In genomic region chr5:135353564-135353963, GRCm38 (mm10) we compare ENCODE assay signal across 11 mouse cellular contexts. TPM values are rescaled to one million over a fixed set of nuclear protein-coding genes. Genes with fewer than 3 reads are reported as not detected.
A peak's percentile ranks its signal among the peaks of the same experiment; 100 is the strongest.
DNase-seq lines count a peak whose midpoint lies in the region; ATAC-seq and TF ChIP-seq lines count a peak whose summit lies in the region.
"Had no signal": no experiment of that assay in that cellular context is flagged by ENCODE, and none has a peak within 500 bp of the region (broad histone marks: within the 10 kb centered on the region; RNA-seq: fewer than 3 reads in every experiment).

No protein-coding gene starts in this region.

- no peaks in the 10 kb centered on the region for H3K4me1 ChIP-seq in forebrain, embryonic 11.5 days (replicated peaks; ENCODE audit: control insufficient read depth, insufficient read depth, low read length)
- no peaks in the 10 kb centered on the region for H3K4me1 ChIP-seq in forebrain, embryonic 16.5 days (replicated peaks; ENCODE audit: control insufficient read depth, insufficient read depth, low read length)
- H3K4me1 ChIP-seq in lung, postnatal 0 days (ENCODE audit: insufficient read depth, low read depth, low read length) = no peaks in the 10 kb centered on the region

- H3K27me3 ChIP-seq in forebrain, embryonic 11.5 days (ENCODE audit: control insufficient read depth, insufficient read depth, low read length) = no peaks in the 10 kb centered on the region
- H3K27me3 ChIP-seq in forebrain, embryonic 16.5 days (replicated peaks; ENCODE audit: control insufficient read depth, insufficient read depth, low read length) = 0 out of 2 replicates have a peak, but pooled peaks cover 2% of the 10 kb centered on the region
- no peaks in the 10 kb centered on the region for H3K27me3 ChIP-seq in lung, postnatal 0 days (replicated peaks; ENCODE audit: insufficient read depth, low read length)

- no peaks in the 10 kb centered on the region for H3K36me3 ChIP-seq in forebrain, embryonic 11.5 days (ENCODE audit: control insufficient read depth, insufficient read depth, low read length)
- H3K36me3 ChIP-seq in forebrain, embryonic 16.5 days (ENCODE audit: control insufficient read depth, insufficient read depth) = no peaks in the 10 kb centered on the region
- H3K36me3 ChIP-seq in lung, postnatal 0 days (ENCODE audit: insufficient read depth, low read length) = no peaks in the 10 kb centered on the region

- no peak for TF ChIP-seq EP300 in lung, postnatal 0 days (IDR thresholded peaks at IDR 0.05)

- H3K4me3 ChIP-seq in forebrain, embryonic 11.5 days (ENCODE audit: low read depth, low read length) = no peak overlapping the region
- no peak overlapping the region for H3K4me3 ChIP-seq in forebrain, embryonic 16.5 days (replicated peaks; ENCODE audit: low read length)
- H3K4me3 ChIP-seq in lung, postnatal 0 days (ENCODE audit: low read depth, low read length) = no peak overlapping the region

- no peak overlapping the region for H3K4me2 ChIP-seq in forebrain, embryonic 11.5 days (ENCODE audit: low read depth, low read length, severe bottlenecking)
- no peak overlapping the region for H3K4me2 ChIP-seq in forebrain, embryonic 16.5 days (ENCODE audit: low read length)
- H3K4me2 ChIP-seq in lung, postnatal 0 days (replicated peaks; ENCODE audit: low read depth, low read length) = no peak overlapping the region

- 18% methylated on average over 20 of the region's 20 CpGs for WGBS in forebrain, embryonic 11.5 days
- WGBS in forebrain, embryonic 16.5 days = 17% methylated on average over 20 of the region's 20 CpGs
- WGBS in lung, postnatal 0 days = 16% methylated on average over 20 of the region's 20 CpGs

- peak; percentile 71 for DNase-seq in forebrain, embryonic 11.5 days (ENCODE audit: low spot score)
- DNase-seq in lung, postnatal 0 days (ENCODE audit: low spot score) = no peak
- no peak for DNase-seq in lung, postnatal 14 days
- no peak for DNase-seq in right cerebral cortex, postnatal 36 days (ENCODE audit: low spot score in 2 of 2)
- DNase-seq in gastrocnemius, postnatal 25 days = no peak
- DNase-seq: kidney, adult 18-20 months had no signal

- no peak overlapping the region for H3K9ac ChIP-seq in forebrain, embryonic 11.5 days (ENCODE audit: low read length)
- no peak overlapping the region for H3K9ac ChIP-seq in forebrain, embryonic 16.5 days (replicated peaks; ENCODE audit: low read depth, low read length)
- no peak overlapping the region for H3K9ac ChIP-seq in lung, postnatal 0 days (replicated peaks; ENCODE audit: low read depth)

- TF ChIP-seq CTCF in lung, postnatal 0 days (IDR thresholded peaks at IDR 0.05) = peak; percentile 53

- H3K9me3 ChIP-seq in forebrain, embryonic 11.5 days (ENCODE audit: control insufficient read depth, low read length) = peaks cover 5% of the 10 kb centered on the region; the same call in 1 of the 2 replicates
- peaks cover 6% of the 10 kb centered on the region; the same call in 1 of the 2 replicates for H3K9me3 ChIP-seq in forebrain, embryonic 16.5 days (ENCODE audit: control insufficient read depth, low read length)
- H3K9me3 ChIP-seq in lung, postnatal 0 days (ENCODE audit: low read length) = no peaks in the 10 kb centered on the region

- H3K27ac ChIP-seq in forebrain, embryonic 11.5 days (ENCODE audit: low read depth, low read length) = no peak overlapping the region
- H3K27ac ChIP-seq in forebrain, embryonic 16.5 days (ENCODE audit: low read length) = no peak overlapping the region
- H3K27ac ChIP-seq in lung, postnatal 0 days (ENCODE audit: low read length) = no peak overlapping the region

- no peak for ATAC-seq in forebrain, embryonic 11.5 days (replicated peaks; ENCODE audit: low FRiP score)
- ATAC-seq in forebrain, embryonic 16.5 days = no peak
- no peak for ATAC-seq in lung, postnatal 0 days
- ATAC-seq in common myeloid progenitor, adult 5-6 weeks (replicated peaks; ENCODE audit: low read depth, poor library complexity, severe bottlenecking) = peak; percentile 69; the same call in 1 of the 2 replicates
- peak; percentile 83 for ATAC-seq in megakaryocyte progenitor cell, adult 5-6 weeks (replicated peaks; ENCODE audit: poor library complexity)

RNA-seq across cellular contexts. Expression of gene Trim50, which starts 0.5 kb away (rescaled TPM):
- not detected in 2 replicates for polyA plus RNA-seq in forebrain, embryonic 11.5 days (2014; fragmentation: Nextera tagmentation; extraction: Ambion mirVana)
- polyA plus RNA-seq in forebrain, embryonic 16.5 days (2015; fragmentation: Nextera tagmentation; extraction: Ambion mirVana) = not detected in 2 replicates
- not detected in 2 replicates for polyA plus RNA-seq in lung, postnatal 0 days (2015; fragmentation: Nextera tagmentation; extraction: Ambion mirVana)
- total RNA-seq in common myeloid progenitor, adult 5-6 weeks (2017) = not detected in 2 replicates
- total RNA-seq in megakaryocyte progenitor cell, adult 5-6 weeks (2015) = not detected in 2 replicates
- not detected in 2 replicates for total RNA-seq in megakaryocyte progenitor cell, adult 5-6 weeks (2017)
- total RNA-seq in gastrocnemius, postnatal 25 days (2021) = not detected
- total RNA-seq: gastrocnemius, adult 18-20 months had no signal
- polyA plus RNA-seq: lung, embryonic 16.5 days had no signal

RNA-seq across cellular contexts. Expression of gene Fkbp6, which starts 3.7 kb away (rescaled TPM):
- polyA plus RNA-seq in forebrain, embryonic 11.5 days (2014; fragmentation: Nextera tagmentation; extraction: Ambion mirVana) = 0.15 TPM in 1 of 2 replicates, not detected in the other
- polyA plus RNA-seq in forebrain, embryonic 16.5 days (2015; fragmentation: Nextera tagmentation; extraction: Ambion mirVana) = not detected in 2 replicates
- polyA plus RNA-seq in lung, postnatal 0 days (2015; fragmentation: Nextera tagmentation; extraction: Ambion mirVana) = not detected in 2 replicates
- total RNA-seq in common myeloid progenitor, adult 5-6 weeks (2017) = not detected in 2 replicates
- not detected in 2 replicates for total RNA-seq in megakaryocyte progenitor cell, adult 5-6 weeks (2015)
- total RNA-seq in megakaryocyte progenitor cell, adult 5-6 weeks (2017) = 0.25 TPM in 1 of 2 replicates, not detected in the other
- not detected for total RNA-seq in gastrocnemius, postnatal 25 days (2021)
- total RNA-seq: gastrocnemius, adult 18-20 months had no signal
- polyA plus RNA-seq: lung, embryonic 16.5 days had no signal

RNA-seq across cellular contexts. Expression of gene Nsun5, which starts 16.2 kb away (rescaled TPM):
- 33.0 and 36.2 TPM in 2 replicates for polyA plus RNA-seq in forebrain, embryonic 11.5 days (2014; fragmentation: Nextera tagmentation; extraction: Ambion mirVana)
- polyA plus RNA-seq in forebrain, embryonic 16.5 days (2015; fragmentation: Nextera tagmentation; extraction: Ambion mirVana) = 38.0 and 41.8 TPM in 2 replicates
- 13.5 and 13.6 TPM in 2 replicates for polyA plus RNA-seq in lung, postnatal 0 days (2015; fragmentation: Nextera tagmentation; extraction: Ambion mirVana)
- 16.8 and 23.2 TPM in 2 replicates for total RNA-seq in common myeloid progenitor, adult 5-6 weeks (2017)
- 15.8 and 18.2 TPM in 2 replicates for total RNA-seq in megakaryocyte progenitor cell, adult 5-6 weeks (2015)
- 22.0 and 24.3 TPM in 2 replicates for total RNA-seq in megakaryocyte progenitor cell, adult 5-6 weeks (2017)
- total RNA-seq in gastrocnemius, postnatal 25 days (2021) = 10 to 100 TPM in 1 of 2 experiments, 1 to 10 TPM in 1; 8.9 to 10.2 TPM

RNA-seq across cellular contexts. Expression of gene Pom121, which starts 40.8 kb away (rescaled TPM):
- 27.2 and 30.2 TPM in 2 replicates for polyA plus RNA-seq in forebrain, embryonic 11.5 days (2014; fragmentation: Nextera tagmentation; extraction: Ambion mirVana)
- 11.4 and 11.7 TPM in 2 replicates for polyA plus RNA-seq in forebrain, embryonic 16.5 days (2015; fragmentation: Nextera tagmentation; extraction: Ambion mirVana)
- 3.9 and 4.7 TPM in 2 replicates for polyA plus RNA-seq in lung, postnatal 0 days (2015; fragmentation: Nextera tagmentation; extraction: Ambion mirVana)
- total RNA-seq in common myeloid progenitor, adult 5-6 weeks (2017) = 10.5 and 19.6 TPM in 2 replicates
- 59.8 and 60.9 TPM in 2 replicates for total RNA-seq in megakaryocyte progenitor cell, adult 5-6 weeks (2015)
- 7.0 and 7.9 TPM in 2 replicates for total RNA-seq in megakaryocyte progenitor cell, adult 5-6 weeks (2017)
- total RNA-seq in gastrocnemius, postnatal 25 days (2021) = 1 to 10 TPM; 8.3 to 9.4 TPM

Comparison
In these comparisons a context has a peak if more than half of its experiments do, and no peak if none do; other contexts are left out.
1. ATAC-seq: peak in common myeloid progenitor, adult 5-6 weeks (single experiment) and megakaryocyte progenitor cell, adult 5-6 weeks (single experiment); none in forebrain, embryonic 11.5 days (single experiment), forebrain, embryonic 16.5 days (single experiment) and lung, postnatal 0 days (single experiment).